Mouse (Mus musculus) left cerebral cortex, adult 11 months (tissue): ENCODE measurements at regions not wholly inside any gene's neighbourhood (a gene's known extent, or its start where the extent isn't known, plus 50 kb on each side); places are given as distances from the start of the nearest gene placed in this dataset.

Experiments used
- DNase-seq: peaks from one replicate; pipeline ENCODE4 v3.0.0; 2022; ENCODE audit warnings: low spot score

GRCm38 (mm10) chrX:61119499-61119898 is 65.9 kb downstream of the Cdr1 start:
- peak; percentile 43 for DNase-seq

GRCm38 (mm10) chrX:61117368-61117767 is 68.0 kb downstream of the Cdr1 start:
- no peak for DNase-seq

- DNase-seq = peak; percentile 33
These were observed 69.3 kb downstream of the Cdr1 start for GRCm38 (mm10) chrX:61116010-61116447.
